In genomic region chr2:73668608-73669007, GRCm38 (mm10) we compare ENCODE assay signal across 25 mouse cellular contexts.
A peak's percentile ranks its signal among the peaks of the same experiment; 100 is the strongest.
DNase-seq lines count a peak whose midpoint lies in the region; ATAC-seq and TF ChIP-seq lines count a peak whose summit lies in the region.
"Had no signal": no experiment of that assay in that cellular context is flagged by ENCODE, and none has a peak within 500 bp of the region (broad histone marks: within the 10 kb centered on the region; RNA-seq: fewer than 3 reads in every experiment).

No protein-coding gene starts in this region.

- H3K79me2 ChIP-seq in heart, adult 2 months (replicated peaks; ENCODE audit: control insufficient read depth, insufficient read depth, low read length) = no peaks in the 10 kb centered on the region; the same call in 1 of the 2 replicates

- no peaks in the 10 kb centered on the region for H3K27me3 ChIP-seq in heart, adult 2 months (ENCODE audit: control insufficient read depth, insufficient read depth, low read length)
- H3K27me3 ChIP-seq in lung, embryonic 16.5 days (ENCODE audit: control insufficient read depth, insufficient read depth, low read depth, low read length) = no peaks in the 10 kb centered on the region
- no peaks in the 10 kb centered on the region for H3K27me3 ChIP-seq in heart, postnatal 0 days (ENCODE audit: control insufficient read depth, insufficient read depth, low read length)
- H3K27me3 ChIP-seq: embryonic facial prominence, embryonic 13.5 days; forebrain, embryonic 13.5 days; limb, embryonic 12.5 days; liver, embryonic 12.5 days; lung, embryonic 15.5 days had no signal

- no peak overlapping the region for H3K9ac ChIP-seq in heart, adult 2 months (ENCODE audit: low read depth, low read length)
- 0 out of 2 replicates have a peak overlapping the region, but pooled peaks have one; percentile 20 for H3K9ac ChIP-seq in lung, embryonic 16.5 days (ENCODE audit: low read length)
- peak overlapping the region; percentile 33; the same call in 1 of the 2 replicates for H3K9ac ChIP-seq in heart, postnatal 0 days (replicated peaks; ENCODE audit: low read depth, low read length)
- H3K9ac ChIP-seq: embryonic facial prominence, embryonic 13.5 days; forebrain, embryonic 13.5 days; limb, embryonic 12.5 days; liver, embryonic 12.5 days; lung, embryonic 15.5 days had no signal

- intact Hi-C loops in heart, adult 2 months (cut with DNase I) = no loop called here

- TF ChIP-seq EP300 in heart, adult 2 months (IDR thresholded peaks at IDR 0.05; ENCODE audit: insufficient read depth, low read depth, low read length) = no peak
- TF ChIP-seq EP300 in heart, postnatal 0 days (IDR thresholded peaks at IDR 0.05; ENCODE audit: low read depth) = no peak

- no peak for TF ChIP-seq POLR2A in heart, adult 2 months (IDR thresholded peaks at IDR 0.05; ENCODE audit: insufficient read depth, low read depth, low read length)

- no peaks in the 10 kb centered on the region for H3K36me3 ChIP-seq in heart, adult 2 months (ENCODE audit: control insufficient read depth, insufficient read depth, low read length)
- H3K36me3 ChIP-seq in lung, embryonic 16.5 days (ENCODE audit: control insufficient read depth, insufficient read depth, low read length) = no peaks in the 10 kb centered on the region
- H3K36me3 ChIP-seq in heart, postnatal 0 days (replicated peaks; ENCODE audit: control insufficient read depth, insufficient read depth, low read length) = no peaks in the 10 kb centered on the region
- H3K36me3 ChIP-seq: embryonic facial prominence, embryonic 13.5 days; limb, embryonic 12.5 days; liver, embryonic 12.5 days; lung, embryonic 15.5 days had no signal

- no peak overlapping the region for H3K4me3 ChIP-seq in heart, adult 2 months
- no peak overlapping the region for H3K4me3 ChIP-seq in lung, embryonic 16.5 days (ENCODE audit: low read length)
- H3K4me3 ChIP-seq in heart, postnatal 0 days (ENCODE audit: low read depth, low read length) = no peak overlapping the region
- H3K4me3 ChIP-seq: embryonic facial prominence, embryonic 13.5 days; forebrain, embryonic 13.5 days; gastrocnemius, adult 2 months; limb, embryonic 12.5 days; liver, embryonic 12.5 days; lung, embryonic 15.5 days had no signal

- H3K4me2 ChIP-seq in lung, embryonic 16.5 days (ENCODE audit: low read depth, low read length) = no peak overlapping the region
- no peak overlapping the region for H3K4me2 ChIP-seq in heart, postnatal 0 days (ENCODE audit: low read depth, low read length)
- H3K4me2 ChIP-seq: embryonic facial prominence, embryonic 13.5 days; forebrain, embryonic 13.5 days; limb, embryonic 12.5 days; liver, embryonic 12.5 days; lung, embryonic 15.5 days had no signal

- H3K4me1 ChIP-seq in heart, adult 2 months (ENCODE audit: control insufficient read depth, insufficient read depth, low read length) = no peaks in the 10 kb centered on the region; the same call in 1 of the 2 replicates
- H3K4me1 ChIP-seq in lung, embryonic 16.5 days (replicated peaks; ENCODE audit: control insufficient read depth, insufficient read depth, low read length) = no peaks in the 10 kb centered on the region
- H3K4me1 ChIP-seq in heart, postnatal 0 days (ENCODE audit: control insufficient read depth, insufficient read depth) = peaks cover 14% of the 10 kb centered on the region
- H3K4me1 ChIP-seq: embryonic facial prominence, embryonic 13.5 days; forebrain, embryonic 13.5 days; limb, embryonic 12.5 days; liver, embryonic 12.5 days had no signal

- H3K27ac ChIP-seq in heart, adult 2 months = peak overlapping the region; percentile 21; the same call in 1 of the 2 replicates
- H3K27ac ChIP-seq in lung, embryonic 16.5 days (ENCODE audit: low read length) = 0 out of 2 replicates have a peak overlapping the region, but pooled peaks have one; percentile 1
- H3K27ac ChIP-seq in heart, postnatal 0 days (ENCODE audit: low read depth) = peak overlapping the region; percentile 75
- H3K27ac ChIP-seq: embryonic facial prominence, embryonic 13.5 days; forebrain, embryonic 13.5 days; gastrocnemius, adult 2 months; kidney, postnatal 0 days; limb, embryonic 12.5 days; liver, embryonic 12.5 days; lung, embryonic 15.5 days had no signal

- TF ChIP-seq CTCF in heart, adult 2 months (IDR thresholded peaks at IDR 0.05) = no peak
- TF ChIP-seq CTCF in heart, postnatal 0 days (IDR thresholded peaks at IDR 0.05; ENCODE audit: low read depth) = no peak

- DNase-seq in heart, adult 2 months = peak in 1 of 2 experiments; percentile 19
- no peak for DNase-seq in heart, adult 8-10 months (ENCODE audit: low spot score)
- DNase-seq in lung, adult 18-20 months = no peak
- DNase-seq in heart, postnatal 0 days (ENCODE audit: low spot score) = peak; percentile 35
- peak; percentile 20 for DNase-seq in lung, postnatal 36 days
- no peak for DNase-seq in thymus, postnatal 10 days (ENCODE audit: low spot score in 2 of 2)
- no peak for DNase-seq in thymus, postnatal 36 days
- DNase-seq: adrenal gland, postnatal 14 days; cerebellum, adult 8-10 months; cerebellum, postnatal 36 days; embryo, embryonic 11 days; gastrocnemius, adult 2 months; layer of hippocampus, postnatal 36 days; midbrain, embryonic 14.5 days; right cerebral cortex, postnatal 14 days; thymus, postnatal 14 days had no signal

- H3K9me3 ChIP-seq in lung, embryonic 16.5 days (ENCODE audit: control insufficient read depth, low read length) = no peaks in the 10 kb centered on the region
- H3K9me3 ChIP-seq in heart, postnatal 0 days (replicated peaks; ENCODE audit: control insufficient read depth, low read length) = no peaks in the 10 kb centered on the region
- H3K9me3 ChIP-seq: embryonic facial prominence, embryonic 13.5 days; forebrain, embryonic 13.5 days; limb, embryonic 12.5 days; liver, embryonic 12.5 days; lung, embryonic 15.5 days had no signal

- 37% methylated on average over 4 of the region's 4 CpGs for WGBS in heart, adult 2 months
- WGBS in lung, embryonic 16.5 days = 46% methylated on average over 4 of the region's 4 CpGs
- 23% methylated on average over 4 of the region's 4 CpGs for WGBS in heart, postnatal 0 days

- ATAC-seq in lung, embryonic 16.5 days (ENCODE audit: low read depth) = peak; percentile 47; the same call in 1 of the 2 replicates
- no peak for ATAC-seq in heart, postnatal 0 days (ENCODE audit: insufficient read depth, low read depth)
- ATAC-seq: forebrain, embryonic 13.5 days; hindbrain, embryonic 16.5 days; intestine, postnatal 0 days; liver, embryonic 12.5 days had no signal

Comparison
In these comparisons a context has a peak if more than half of its experiments do, and no peak if none do; other contexts are left out.
1. DNase-seq: peak in heart, postnatal 0 days (single experiment) and lung, postnatal 36 days (single experiment); none in heart, adult 8-10 months (single experiment), lung, adult 18-20 months (0 of 2), thymus, postnatal 10 days (0 of 2) and thymus, postnatal 36 days (0 of 2).
2. H3K27ac ChIP-seq: peak in every context shown above with its lines; median percentile 75 in heart, postnatal 0 days; 21 in heart, adult 2 months; 1 in lung, embryonic 16.5 days.